Mouse (Mus musculus): ENCODE data around the gene Gcnt7. TPM values are rescaled to one million over a fixed set of nuclear protein-coding genes. Genes with fewer than 3 reads are reported as not detected.

Gene Gcnt7
- 0.99 and 1.0 TPM in 2 replicates for polyA plus RNA-seq (2015; fragmentation: Nextera tagmentation; extraction: Ambion mirVana)

GRCm38 (mm10) chr2:172458496-172458895 is at the start of gene Gcnt7:
Gene Gcnt7 (minus strand): TSS chr2:172458596.
- Histone ChIP-seq H3K27ac (ENCODE audit: low read length) (no peak within 1 kb of the TSS), H3K9ac (ENCODE audit: low read depth, low read length) (no peak within 1 kb of the TSS), H3K27me3 (replicated peaks; ENCODE audit: control insufficient read depth, insufficient read depth, low read length) (no peaks in the 10 kb centered on the region), H3K4me2 (ENCODE audit: low read depth, low read length) (no peak within 1 kb of the TSS), H3K4me3 (ENCODE audit: low read length) (no peak within 1 kb of the TSS), H3K36me3 (ENCODE audit: control insufficient read depth, insufficient read depth, low read length) (0 out of 2 replicates have a peak, but pooled peaks cover 4% of the 10 kb centered on the region), H3K9me3 (ENCODE audit: control insufficient read depth, low read length) (no peaks in the 10 kb centered on the region), H3K4me1 (ENCODE audit: control insufficient read depth, insufficient read depth, low read length) (no peaks in the 10 kb centered on the region; the same call in 1 of the 2 replicates)
- WGBS = 74% methylated on average over 11 of the region's 11 CpGs
- ATAC-seq = no peak

GRCm38 (mm10) chr2:172506121-172506520 is 47.7 kb upstream of the Gcnt7 start:
- no peak for ATAC-seq
- 85% methylated on average over 7 of the region's 7 CpGs for WGBS
- Histone ChIP-seq H3K9me3 (ENCODE audit: control insufficient read depth, low read length) (no peaks in the 10 kb centered on the region), H3K27me3 (replicated peaks; ENCODE audit: control insufficient read depth, insufficient read depth, low read length) (no peaks in the 10 kb centered on the region), H3K4me2 (ENCODE audit: low read depth, low read length) (no peak overlapping the region), H3K36me3 (ENCODE audit: control insufficient read depth, insufficient read depth, low read length) (no peaks in the 10 kb centered on the region), H3K4me3 (ENCODE audit: low read length) (no peak overlapping the region), H3K9ac (ENCODE audit: low read depth, low read length) (no peak overlapping the region), H3K27ac (ENCODE audit: low read length) (no peak overlapping the region), H3K4me1 (ENCODE audit: control insufficient read depth, insufficient read depth, low read length) (no peaks in the 10 kb centered on the region)

GRCm38 (mm10) chr2:172502168-172502567 is 43.8 kb upstream of the Gcnt7 start:
- no peaks in the 10 kb centered on the region for H3K36me3 ChIP-seq (ENCODE audit: control insufficient read depth, insufficient read depth, low read length)
- WGBS = 52% methylated on average over 14 of the region's 14 CpGs
- no peak overlapping the region for H3K27ac ChIP-seq (ENCODE audit: low read length)
- H3K4me1 ChIP-seq (ENCODE audit: control insufficient read depth, insufficient read depth, low read length) = no peaks in the 10 kb centered on the region
- no peaks in the 10 kb centered on the region for H3K27me3 ChIP-seq (replicated peaks; ENCODE audit: control insufficient read depth, insufficient read depth, low read length)
- no peak overlapping the region for H3K4me3 ChIP-seq (ENCODE audit: low read length)
- no peak overlapping the region for H3K9ac ChIP-seq (ENCODE audit: low read depth, low read length)
- no peak overlapping the region for H3K4me2 ChIP-seq (ENCODE audit: low read depth, low read length)
- no peak for ATAC-seq
- H3K9me3 ChIP-seq (ENCODE audit: control insufficient read depth, low read length) = no peaks in the 10 kb centered on the region

- WGBS = 9% methylated on average over 4 of the region's 4 CpGs
- ATAC-seq = 0 out of 2 replicates have a peak, but pooled peaks have one; percentile 58
- Histone ChIP-seq H3K27ac (ENCODE audit: low read length) (no peak overlapping the region), H3K27me3 (replicated peaks; ENCODE audit: control insufficient read depth, insufficient read depth, low read length) (no peaks in the 10 kb centered on the region), H3K4me3 (ENCODE audit: low read length) (no peak overlapping the region), H3K9me3 (ENCODE audit: control insufficient read depth, low read length) (no peaks in the 10 kb centered on the region), H3K4me2 (ENCODE audit: low read depth, low read length) (no peak overlapping the region), H3K36me3 (ENCODE audit: control insufficient read depth, insufficient read depth, low read length) (no peaks in the 10 kb centered on the region), H3K9ac (ENCODE audit: low read depth, low read length) (no peak overlapping the region), H3K4me1 (ENCODE audit: control insufficient read depth, insufficient read depth, low read length) (no peaks in the 10 kb centered on the region)
Measured at GRCm38 (mm10) chr2:172501341-172501740, 42.9 kb upstream of the Gcnt7 start.

GRCm38 (mm10) chr2:172500752-172501316 is 42.4 kb upstream of the Gcnt7 start:
- Histone ChIP-seq H3K4me1 (ENCODE audit: control insufficient read depth, insufficient read depth, low read length) (no peaks in the 10 kb centered on the region), H3K9me3 (ENCODE audit: control insufficient read depth, low read length) (no peaks in the 10 kb centered on the region), H3K9ac (ENCODE audit: low read depth, low read length) (no peak overlapping the region), H3K4me2 (ENCODE audit: low read depth, low read length) (no peak overlapping the region), H3K27ac (ENCODE audit: low read length) (no peak overlapping the region), H3K4me3 (ENCODE audit: low read length) (no peak overlapping the region), H3K27me3 (replicated peaks; ENCODE audit: control insufficient read depth, insufficient read depth, low read length) (no peaks in the 10 kb centered on the region), H3K36me3 (ENCODE audit: control insufficient read depth, insufficient read depth, low read length) (no peaks in the 10 kb centered on the region)
- ATAC-seq = no peak
- WGBS = 28% methylated on average over 7 of the region's 7 CpGs

GRCm38 (mm10) chr2:172498823-172499222 is 40.4 kb upstream of the Gcnt7 start:
- H3K4me1 ChIP-seq (ENCODE audit: control insufficient read depth, insufficient read depth, low read length) = no peaks in the 10 kb centered on the region
- H3K27me3 ChIP-seq (replicated peaks; ENCODE audit: control insufficient read depth, insufficient read depth, low read length) = no peaks in the 10 kb centered on the region
- 38% methylated on average over 3 of the region's 3 CpGs for WGBS
- H3K9ac ChIP-seq (ENCODE audit: low read depth, low read length) = no peak overlapping the region
- no peak overlapping the region for H3K4me3 ChIP-seq (ENCODE audit: low read length)
- no peak overlapping the region for H3K4me2 ChIP-seq (ENCODE audit: low read depth, low read length)
- no peaks in the 10 kb centered on the region for H3K36me3 ChIP-seq (ENCODE audit: control insufficient read depth, insufficient read depth, low read length)
- H3K9me3 ChIP-seq (ENCODE audit: control insufficient read depth, low read length) = no peaks in the 10 kb centered on the region
- ATAC-seq = no peak
- H3K27ac ChIP-seq (ENCODE audit: low read length) = no peak overlapping the region

GRCm38 (mm10) chr2:172496736-172497345 is 38.4 kb upstream of the Gcnt7 start:
- H3K4me2 ChIP-seq (ENCODE audit: low read depth, low read length) = no peak overlapping the region
- H3K9ac ChIP-seq (ENCODE audit: low read depth, low read length) = no peak overlapping the region
- H3K4me1 ChIP-seq (ENCODE audit: control insufficient read depth, insufficient read depth, low read length) = no peaks in the 10 kb centered on the region
- 73% methylated on average over 8 of the region's 8 CpGs for WGBS
- ATAC-seq = no peak
- H3K36me3 ChIP-seq (ENCODE audit: control insufficient read depth, insufficient read depth, low read length) = no peaks in the 10 kb centered on the region
- H3K4me3 ChIP-seq (ENCODE audit: low read length) = no peak overlapping the region
- no peaks in the 10 kb centered on the region for H3K9me3 ChIP-seq (ENCODE audit: control insufficient read depth, low read length)
- no peaks in the 10 kb centered on the region for H3K27me3 ChIP-seq (replicated peaks; ENCODE audit: control insufficient read depth, insufficient read depth, low read length)
- no peak overlapping the region for H3K27ac ChIP-seq (ENCODE audit: low read length)

- H3K4me1 ChIP-seq (ENCODE audit: control insufficient read depth, insufficient read depth, low read length) = 0 out of 2 replicates have a peak, but pooled peaks cover 4% of the 10 kb centered on the region
- 29% methylated on average over 12 of the region's 12 CpGs for WGBS
- no peaks in the 10 kb centered on the region for H3K36me3 ChIP-seq (ENCODE audit: control insufficient read depth, insufficient read depth, low read length)
- H3K4me3 ChIP-seq (ENCODE audit: low read length) = no peak overlapping the region
- ATAC-seq = peak; percentile 69; the same call in 1 of the 2 replicates
- no peak overlapping the region for H3K9ac ChIP-seq (ENCODE audit: low read depth, low read length)
- H3K27ac ChIP-seq (ENCODE audit: low read length) = no peak overlapping the region
- H3K27me3 ChIP-seq (replicated peaks; ENCODE audit: control insufficient read depth, insufficient read depth, low read length) = no peaks in the 10 kb centered on the region
- no peak overlapping the region for H3K4me2 ChIP-seq (ENCODE audit: low read depth, low read length)
- no peaks in the 10 kb centered on the region for H3K9me3 ChIP-seq (ENCODE audit: control insufficient read depth, low read length)
Measured at GRCm38 (mm10) chr2:172484696-172485370, 26.4 kb upstream of the Gcnt7 start.

GRCm38 (mm10) chr2:172483766-172484413 is 25.5 kb upstream of the Gcnt7 start:
- H3K9me3 ChIP-seq (ENCODE audit: control insufficient read depth, low read length) = no peaks in the 10 kb centered on the region
- H3K9ac ChIP-seq (ENCODE audit: low read depth, low read length) = no peak overlapping the region
- H3K4me2 ChIP-seq (ENCODE audit: low read depth, low read length) = no peak overlapping the region
- no peak for ATAC-seq
- no peak overlapping the region for H3K27ac ChIP-seq (ENCODE audit: low read length)
- no peaks in the 10 kb centered on the region for H3K27me3 ChIP-seq (replicated peaks; ENCODE audit: control insufficient read depth, insufficient read depth, low read length)
- no peak overlapping the region for H3K4me3 ChIP-seq (ENCODE audit: low read length)
- H3K36me3 ChIP-seq (ENCODE audit: control insufficient read depth, insufficient read depth, low read length) = no peaks in the 10 kb centered on the region
- 86% methylated on average over 14 of the region's 14 CpGs for WGBS
- 0 out of 2 replicates have a peak, but pooled peaks cover 4% of the 10 kb centered on the region for H3K4me1 ChIP-seq (ENCODE audit: control insufficient read depth, insufficient read depth, low read length)
